ENCODE assay signal across 17 mouse cellular contexts in the genomic region with DNA sequence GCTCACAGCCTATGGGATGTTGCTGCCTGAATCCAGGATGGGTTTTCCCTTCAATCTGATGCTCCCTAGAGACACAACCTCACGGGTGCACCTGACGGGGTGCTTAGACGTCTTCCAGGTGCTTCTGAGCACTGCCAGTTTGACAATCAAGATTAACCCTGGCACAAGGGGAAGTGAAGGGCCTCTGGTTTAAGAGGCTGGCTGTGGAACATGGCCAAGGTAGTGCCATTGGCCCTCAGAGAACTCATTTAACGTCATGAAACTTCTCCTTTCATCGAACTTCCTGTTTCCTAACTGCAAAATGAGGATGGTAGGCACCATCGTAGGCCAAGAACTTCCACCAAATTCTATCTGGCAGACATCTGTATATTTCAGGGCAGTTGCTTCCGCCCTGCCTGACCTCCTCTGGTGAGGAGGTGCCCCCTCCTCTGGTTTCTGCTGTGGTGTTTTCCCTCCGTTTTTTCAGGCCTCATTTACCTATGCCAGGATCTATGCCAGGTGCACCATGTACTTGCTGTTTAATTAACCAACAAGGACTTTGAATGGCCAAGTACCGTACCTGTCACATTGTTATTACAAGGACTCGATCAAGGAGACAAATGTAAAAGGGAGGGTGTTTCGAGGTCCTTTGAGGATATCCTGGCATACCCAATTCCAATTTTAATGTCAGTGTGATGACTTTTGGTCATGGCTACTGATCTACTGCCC. TPM values are rescaled to one million over a fixed set of nuclear protein-coding genes. Genes with fewer than 3 reads are reported as not detected.
DNase-seq lines count a peak whose midpoint lies in the region; ATAC-seq and TF ChIP-seq lines count a peak whose summit lies in the region.
"Had no signal": no experiment of that assay in that cellular context is flagged by ENCODE, and none has a peak within 500 bp of the region (broad histone marks: within the 10 kb centered on the region; RNA-seq: fewer than 3 reads in every experiment).

No protein-coding gene starts in this region.

- peaks cover 17% of the 10 kb centered on the region for H3K4me1 ChIP-seq in thymus, adult 2 months (replicated peaks; ENCODE audit: control insufficient read depth, insufficient read depth, low read length)
- H3K4me1 ChIP-seq in small intestine, adult 2 months (ENCODE audit: control insufficient read depth, insufficient read depth, insufficient read length, low read length): peaks cover 37% of the 10 kb centered on the region
- peaks cover 11% of the 10 kb centered on the region; the same call in 1 of the 2 replicates for H3K4me1 ChIP-seq in forebrain, embryonic 12.5 days
- H3K4me1 ChIP-seq: embryonic facial prominence, embryonic 12.5 days; forebrain, embryonic 15.5 days had no signal

- ATAC-seq in forebrain, embryonic 12.5 days (ENCODE audit: low FRiP score): no peak
- ATAC-seq: forebrain, embryonic 15.5 days had no signal

- no peaks in the 10 kb centered on the region for H3K36me3 ChIP-seq in thymus, adult 2 months (ENCODE audit: control insufficient read depth, insufficient read depth, low read length)
- no peaks in the 10 kb centered on the region for H3K36me3 ChIP-seq in small intestine, adult 2 months (ENCODE audit: control insufficient read depth, insufficient read depth, low read length)
- peaks cover 15% of the 10 kb centered on the region for H3K36me3 ChIP-seq in forebrain, embryonic 12.5 days (replicated peaks)
- H3K36me3 ChIP-seq: forebrain, embryonic 15.5 days had no signal

- DNase-seq in kidney, adult 11 months: peak; percentile 47
- no peak for DNase-seq in kidney, postnatal 14 days
- no peak for DNase-seq in thymus, adult 2 months
- DNase-seq in thymus, postnatal 14 days: no peak
- peak; percentile 23 for DNase-seq in lung, postnatal 10 days
- no peak for DNase-seq in thymus, postnatal 36 days
- DNase-seq: adrenal gland, postnatal 10 days; cerebellum, adult 8-10 months; heart, postnatal 10 days; retina, postnatal 1 day had no signal

- H3K9me3 ChIP-seq in forebrain, embryonic 12.5 days: no peaks in the 10 kb centered on the region
- H3K9me3 ChIP-seq: embryonic facial prominence, embryonic 12.5 days; forebrain, embryonic 15.5 days; limb, embryonic 10.5 days; midbrain, embryonic 10.5 days had no signal

- TF ChIP-seq CTCF in thymus, adult 2 months (IDR thresholded peaks at IDR 0.05; ENCODE audit: borderline replicate concordance, control insufficient read depth, extremely low read depth, insufficient read depth, low read length, poor library complexity): no peak
- TF ChIP-seq CTCF in small intestine, adult 2 months (IDR thresholded peaks at IDR 0.05; ENCODE audit: extremely low read depth, insufficient read length, insufficient replicate concordance, low read depth, low read length): no peak

- H3K27me3 ChIP-seq in thymus, adult 2 months (ENCODE audit: control insufficient read depth, insufficient read depth, low read length): no peaks in the 10 kb centered on the region
- H3K27me3 ChIP-seq in small intestine, adult 2 months (ENCODE audit: control insufficient read depth, insufficient read depth, low read length): no peaks in the 10 kb centered on the region
- H3K27me3 ChIP-seq in forebrain, embryonic 12.5 days: no peaks in the 10 kb centered on the region
- H3K27me3 ChIP-seq: embryonic facial prominence, embryonic 12.5 days; forebrain, embryonic 15.5 days had no signal

- WGBS in thymus, adult 2 months: 45% methylated on average over 11 of the region's 11 CpGs
- 23% methylated on average over 11 of the region's 11 CpGs for WGBS in small intestine, adult 2 months
- 90% methylated on average over 11 of the region's 11 CpGs for WGBS in forebrain, embryonic 12.5 days

- H3K9ac ChIP-seq in forebrain, embryonic 12.5 days: no peak overlapping the region
- H3K9ac ChIP-seq: embryonic facial prominence, embryonic 12.5 days; forebrain, embryonic 15.5 days had no signal

- TF ChIP-seq POLR2A in thymus, adult 2 months (IDR thresholded peaks at IDR 0.05; ENCODE audit: control insufficient read depth, extremely low read depth, insufficient read depth, low read length, poor library complexity): no peak
- TF ChIP-seq POLR2A in small intestine, adult 2 months (IDR thresholded peaks at IDR 0.05; ENCODE audit: low read depth, low read length): no peak

- H3K4me3 ChIP-seq in thymus, adult 2 months (ENCODE audit: control insufficient read depth, insufficient read depth, low read length): no peak overlapping the region
- H3K4me3 ChIP-seq in small intestine, adult 2 months (ENCODE audit: low read depth, low read length): no peak overlapping the region
- no peak overlapping the region for H3K4me3 ChIP-seq in forebrain, embryonic 12.5 days (replicated peaks)
- H3K4me3 ChIP-seq: embryonic facial prominence, embryonic 12.5 days; forebrain, embryonic 15.5 days; limb, embryonic 10.5 days; midbrain, embryonic 10.5 days had no signal

- peak overlapping the region; percentile 31; the same call in 1 of the 2 replicates for H3K27ac ChIP-seq in thymus, adult 2 months (ENCODE audit: control insufficient read depth, insufficient read depth, low read length)
- H3K27ac ChIP-seq in small intestine, adult 2 months (ENCODE audit: insufficient read depth, low read depth, low read length): peak overlapping the region; percentile 79
- no peak overlapping the region for H3K27ac ChIP-seq in forebrain, embryonic 12.5 days
- H3K27ac ChIP-seq: embryonic facial prominence, embryonic 12.5 days; forebrain, embryonic 15.5 days; kidney, postnatal 0 days; limb, embryonic 10.5 days; midbrain, embryonic 10.5 days had no signal

- no peak overlapping the region for H3K4me2 ChIP-seq in forebrain, embryonic 12.5 days
- H3K4me2 ChIP-seq: embryonic facial prominence, embryonic 12.5 days; forebrain, embryonic 15.5 days had no signal

RNA-seq across cellular contexts. Expression of a gene that starts 29.7 kb away (rescaled TPM):
- 43.8 and 46.9 TPM in 2 replicates for polyA plus RNA-seq in thymus, adult 2 months (2012; rRNA removed)
- 11.0 and 16.2 TPM in 2 replicates for polyA plus RNA-seq in small intestine, adult 2 months (2012; rRNA removed)
- polyA plus RNA-seq in forebrain, embryonic 12.5 days (2016; fragmentation: Nextera tagmentation; extraction: Ambion mirVana): 15.0 and 16.1 TPM in 2 replicates

Comparison
In these comparisons a context has a peak if more than half of its experiments do, and no peak if none do; other contexts are left out.
1. DNase-seq: peak in kidney, adult 11 months (single experiment) and lung, postnatal 10 days (single experiment); none in kidney, postnatal 14 days (single experiment), thymus, adult 2 months (single experiment), thymus, postnatal 14 days (single experiment) and thymus, postnatal 36 days (0 of 2).